Mouse (Mus musculus): ENCODE results near the gene Vmn2r29. TPM values are rescaled to one million over a fixed set of nuclear protein-coding genes. Genes with fewer than 3 reads are reported as not detected.
A peak's percentile ranks its signal among the peaks of the same experiment; 100 is the strongest.

Vmn2r29 gene
- polyA plus RNA-seq, 1 experiment, result not detected

DNA sequence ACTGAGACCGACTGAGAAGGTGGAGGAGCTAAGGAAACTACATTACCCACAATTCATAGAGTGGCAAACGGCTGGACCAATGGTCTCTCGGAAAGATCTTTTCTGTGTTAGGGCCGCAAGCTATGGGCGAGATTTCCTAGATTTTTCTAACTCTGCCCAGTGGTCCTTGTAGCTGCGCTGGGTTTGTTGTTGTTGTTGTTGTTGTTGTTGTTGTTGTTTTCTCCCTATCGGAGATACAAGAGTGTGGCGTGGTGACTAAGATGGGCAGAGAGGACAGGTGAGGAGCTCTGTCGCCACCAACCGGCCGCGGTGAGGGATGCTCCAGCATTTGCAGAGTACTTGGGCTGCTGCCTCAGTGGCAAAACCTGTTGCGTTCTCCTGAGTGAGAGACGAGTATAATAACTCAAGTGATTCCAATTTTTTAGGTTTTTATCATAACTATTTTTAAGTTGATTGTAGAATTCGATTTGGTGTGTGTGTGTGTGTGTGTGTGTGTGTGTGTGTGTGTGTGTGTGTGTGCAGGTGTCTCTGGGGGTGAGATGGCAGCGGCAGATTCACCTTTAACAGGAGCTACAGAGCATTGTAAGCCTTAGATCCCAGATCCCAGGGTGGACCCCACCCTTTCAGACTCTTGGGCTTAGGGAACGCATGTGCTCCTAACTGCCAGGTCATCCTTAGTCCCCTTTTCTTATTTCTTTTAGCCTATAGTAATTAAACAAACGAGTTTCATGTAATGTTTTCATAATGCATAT, 58.8 kb downstream of the Vmn2r29 start:
- H3K9ac ChIP-seq (ENCODE audit: low read depth, poor library complexity, severe bottlenecking), result 0 out of 2 replicates have a peak overlapping the region, but pooled peaks have one; percentile 12
- no peaks in the 10 kb centered on the region for H3K36me3 ChIP-seq (ENCODE audit: control insufficient read depth, insufficient read depth, low read length, poor library complexity, severe bottlenecking)
- peak overlapping the region; percentile 99 for H3K4me3 ChIP-seq (ENCODE audit: low read depth, low read length)
- no peaks in the 10 kb centered on the region for H3K9me3 ChIP-seq (replicated peaks; ENCODE audit: control insufficient read depth, insufficient read depth, low read length, poor library complexity, severe bottlenecking)
- H3K4me1 ChIP-seq (ENCODE audit: control insufficient read depth, insufficient read depth, low read length), result no peaks in the 10 kb centered on the region
- TF ChIP-seq CTCF (IDR thresholded peaks at IDR 0.05; ENCODE audit: low read depth, low read length) (peak; percentile 85), POLR2A (IDR thresholded peaks at IDR 0.05; ENCODE audit: insufficient read depth, low read length) (no peak)
- H3K27ac ChIP-seq (ENCODE audit: insufficient read depth, low read length), result no peak overlapping the region
- H3K27me3 ChIP-seq (ENCODE audit: control insufficient read depth, insufficient read depth, low read length, poor library complexity, severe bottlenecking), result no peaks in the 10 kb centered on the region

DNA sequence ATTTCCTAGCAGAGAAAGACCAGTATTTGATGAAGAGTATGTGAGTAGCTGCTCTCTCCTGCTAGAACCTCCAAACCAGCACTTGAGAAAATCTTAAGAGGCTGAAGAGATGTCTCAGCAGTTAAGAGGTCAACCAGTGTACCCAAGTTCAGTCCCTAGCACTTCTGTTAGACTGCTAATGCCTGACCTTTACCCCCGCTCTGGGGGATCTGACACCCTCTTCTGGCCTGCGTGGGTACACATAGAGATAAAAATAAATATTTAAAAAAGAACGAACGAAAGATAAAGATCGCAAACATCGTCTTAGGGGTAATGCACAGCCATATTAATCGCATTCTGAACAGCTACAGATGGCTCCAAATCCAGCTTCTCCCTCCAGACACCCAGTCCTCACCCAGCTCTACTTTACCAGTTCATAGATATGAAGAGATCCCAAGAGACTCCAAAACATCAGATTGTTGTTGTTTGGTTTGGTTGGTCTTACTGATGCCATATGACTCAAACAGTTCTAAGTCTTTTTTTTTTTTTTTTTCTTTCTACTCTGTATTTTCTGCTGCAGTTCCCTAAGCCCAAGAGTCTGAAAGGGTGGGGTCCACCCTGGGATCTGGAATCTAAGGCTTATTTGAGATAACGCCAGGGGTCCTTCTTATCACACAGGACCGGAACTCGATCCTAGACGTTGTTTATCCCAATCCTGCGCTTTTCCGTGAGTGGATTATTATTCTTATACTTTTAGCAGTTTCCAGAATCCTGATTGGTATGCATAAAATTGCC, 59.5 kb downstream of the Vmn2r29 start:
- Histone ChIP-seq H3K36me3 (ENCODE audit: control insufficient read depth, insufficient read depth, low read length, poor library complexity, severe bottlenecking) (peaks cover 5% of the 10 kb centered on the region), H3K9me3 (replicated peaks; ENCODE audit: control insufficient read depth, insufficient read depth, low read length, poor library complexity, severe bottlenecking) (no peaks in the 10 kb centered on the region), H3K27me3 (ENCODE audit: control insufficient read depth, insufficient read depth, low read length, poor library complexity, severe bottlenecking) (no peaks in the 10 kb centered on the region), H3K27ac (ENCODE audit: insufficient read depth, low read length) (no peak overlapping the region), H3K4me3 (ENCODE audit: low read depth, low read length) (no peak overlapping the region; the same call in 1 of the 2 replicates), H3K4me1 (ENCODE audit: control insufficient read depth, insufficient read depth, low read length) (no peaks in the 10 kb centered on the region), H3K9ac (ENCODE audit: low read depth, poor library complexity, severe bottlenecking) (0 out of 2 replicates have a peak overlapping the region, but pooled peaks have one; percentile 12)
- TF ChIP-seq POLR2A (IDR thresholded peaks at IDR 0.05; ENCODE audit: insufficient read depth, low read length) (no peak), CTCF (IDR thresholded peaks at IDR 0.05; ENCODE audit: low read depth, low read length) (no peak), EP300 (IDR thresholded peaks at IDR 0.05; ENCODE audit: insufficient read depth, low read depth, low read length) (no peak)

DNA sequence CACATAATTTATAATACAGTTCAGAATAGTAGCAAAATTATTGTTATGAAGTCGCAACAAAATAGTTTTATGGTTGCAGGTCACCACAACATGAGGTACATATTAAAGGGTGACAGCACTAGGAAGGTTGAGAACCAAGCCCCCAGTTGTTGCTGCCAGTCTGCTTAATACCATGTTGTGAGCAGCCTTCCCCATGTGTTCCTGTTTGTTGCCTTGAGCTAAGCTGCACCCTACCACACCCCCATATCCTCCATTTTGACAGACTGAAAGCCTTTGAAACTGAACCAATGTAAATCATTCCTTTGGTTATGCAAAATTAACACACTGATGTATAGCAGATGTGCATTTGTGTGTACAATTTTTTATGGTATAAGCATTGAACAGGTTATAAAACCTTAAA, 61.2 kb downstream of the Vmn2r29 start:
- Histone ChIP-seq H3K9ac (ENCODE audit: low read depth, poor library complexity, severe bottlenecking) (no peak overlapping the region), H3K27ac (ENCODE audit: insufficient read depth, low read length) (no peak overlapping the region), H3K27me3 (ENCODE audit: control insufficient read depth, insufficient read depth, low read length, poor library complexity, severe bottlenecking) (no peaks in the 10 kb centered on the region), H3K36me3 (ENCODE audit: control insufficient read depth, insufficient read depth, low read length, poor library complexity, severe bottlenecking) (peaks cover 22% of the 10 kb centered on the region), H3K4me3 (ENCODE audit: low read depth, low read length) (no peak overlapping the region), H3K9me3 (replicated peaks; ENCODE audit: control insufficient read depth, insufficient read depth, low read length, poor library complexity, severe bottlenecking) (no peaks in the 10 kb centered on the region), H3K4me1 (ENCODE audit: control insufficient read depth, insufficient read depth, low read length) (no peaks in the 10 kb centered on the region)
- no peak for TF ChIP-seq POLR2A (IDR thresholded peaks at IDR 0.05; ENCODE audit: insufficient read depth, low read length)
- no peak for TF ChIP-seq EP300 (IDR thresholded peaks at IDR 0.05; ENCODE audit: insufficient read depth, low read depth, low read length)
- TF ChIP-seq CTCF (IDR thresholded peaks at IDR 0.05; ENCODE audit: low read depth, low read length), result no peak

Other genes with a start within 250 kb of the Vmn2r29 start
- 7.3 and 8.2 TPM in 2 replicates for gene Zfp954, start 125.8 kb downstream of the Vmn2r29 start, polyA plus RNA-seq (2011; ENCODE audit: insufficient read depth, insufficient read length, low read depth, missing spikeins)
- 1.9 and 2.2 TPM in 2 replicates for gene Zfp773, start 110.6 kb downstream of the Vmn2r29 start, polyA plus RNA-seq (2011; ENCODE audit: insufficient read depth, insufficient read length, low read depth, missing spikeins)
- gene Zfp418, start 76.0 kb downstream of the Vmn2r29 start, polyA plus RNA-seq (2011; ENCODE audit: insufficient read depth, insufficient read length, low read depth, missing spikeins), result 6.5 and 7.4 TPM in 2 replicates
- 5.2 and 5.4 TPM in 2 replicates for gene Zfp772, start 37.3 kb downstream of the Vmn2r29 start, polyA plus RNA-seq (2011; ENCODE audit: insufficient read depth, insufficient read length, low read depth, missing spikeins)
- 0.38 and 0.73 TPM in 2 replicates for gene Gm45844, start 31.0 kb upstream of the Vmn2r29 start, polyA plus RNA-seq (2011; ENCODE audit: insufficient read depth, insufficient read length, low read depth, missing spikeins)
- 9.4 and 11.3 TPM in 2 replicates for gene Clcn4, start 53.5 kb upstream of the Vmn2r29 start, polyA plus RNA-seq (2011; ENCODE audit: insufficient read depth, insufficient read length, low read depth, missing spikeins)
- gene Vmn2r30, start 90.3 kb upstream of the Vmn2r29 start, polyA plus RNA-seq (2011; ENCODE audit: insufficient read depth, insufficient read length, low read depth, missing spikeins), result 0.12 TPM in 1 of 2 replicates, not detected in the other
- not detected in 2 replicates for gene Gm45783, start 127.2 kb upstream of the Vmn2r29 start, polyA plus RNA-seq (2011; ENCODE audit: insufficient read depth, insufficient read length, low read depth, missing spikeins)
- 0.09 TPM in 1 of 2 replicates, not detected in the other for gene Vmn2r31, start 152.4 kb upstream of the Vmn2r29 start, polyA plus RNA-seq (2011; ENCODE audit: insufficient read depth, insufficient read length, low read depth, missing spikeins)
- not detected in 2 replicates for gene Vmn2r32, start 232.7 kb upstream of the Vmn2r29 start, polyA plus RNA-seq (2011; ENCODE audit: insufficient read depth, insufficient read length, low read depth, missing spikeins)

Measured in ES-Bruce4 (cell line).